8 mouse cellular contexts compared by ENCODE assay signal in the genomic region with DNA sequence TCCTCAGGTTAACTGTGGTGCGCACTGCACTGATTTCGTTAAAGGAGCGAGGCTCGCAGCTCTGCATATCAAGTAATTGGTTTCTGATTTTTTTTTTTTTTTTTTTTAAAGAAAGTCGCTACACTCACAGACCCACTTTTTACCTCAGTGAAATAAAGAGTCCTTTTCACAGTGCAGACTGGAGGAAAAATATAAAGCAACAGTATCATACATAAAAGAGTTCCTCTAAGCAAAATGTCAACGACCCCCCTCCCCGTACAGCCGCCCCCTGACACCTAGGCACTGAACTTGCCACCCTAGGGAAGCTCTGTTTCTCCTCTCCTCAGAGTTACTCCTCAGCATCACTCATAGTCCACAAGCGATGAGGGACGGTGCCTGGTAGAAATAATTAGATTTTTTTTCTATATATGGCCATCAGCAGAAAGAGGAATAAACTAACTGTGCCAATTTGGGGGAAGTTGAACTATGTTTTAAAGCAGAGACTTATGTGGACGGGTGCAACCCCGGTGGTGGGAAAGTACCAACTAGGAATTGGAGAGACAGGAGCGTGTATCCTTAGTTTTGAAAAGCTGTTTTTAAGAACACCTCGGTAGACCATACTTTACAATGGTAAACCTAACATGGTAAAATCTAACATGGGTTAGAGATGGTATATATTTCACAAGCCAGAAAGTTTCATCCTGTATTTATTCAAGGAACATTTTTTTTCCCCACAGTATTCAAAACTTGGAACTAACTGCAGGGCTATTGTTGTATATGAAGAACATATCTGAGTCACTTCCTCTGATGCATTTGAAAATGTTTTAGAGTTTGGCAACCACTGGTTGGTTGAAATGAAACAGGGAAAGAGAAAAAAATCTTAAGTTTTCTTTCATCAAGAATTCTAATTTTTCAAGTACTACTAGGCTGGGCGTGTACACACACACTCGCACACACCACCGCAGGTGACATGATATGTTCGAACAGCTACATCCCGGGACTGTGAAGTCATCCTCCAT.
DNase-seq lines count a peak whose midpoint lies in the region; ATAC-seq lines count a peak whose summit lies in the region.

No protein-coding gene starts in this region.

- no peaks in the 10 kb centered on the region for H3K36me3 ChIP-seq in heart, embryonic 12.5 days
- H3K36me3 ChIP-seq in hindbrain, embryonic 11.5 days (ENCODE audit: control insufficient read depth, insufficient read depth, low read length), result no peaks in the 10 kb centered on the region
- no peaks in the 10 kb centered on the region for H3K36me3 ChIP-seq in midbrain, embryonic 13.5 days

- H3K4me1 ChIP-seq in heart, embryonic 12.5 days (replicated peaks), result peaks cover 25% of the 10 kb centered on the region
- H3K4me1 ChIP-seq in hindbrain, embryonic 11.5 days (replicated peaks; ENCODE audit: control insufficient read depth, insufficient read depth, low read length), result no peaks in the 10 kb centered on the region
- peaks cover 19% of the 10 kb centered on the region for H3K4me1 ChIP-seq in midbrain, embryonic 13.5 days (replicated peaks)

- intact Hi-C loops in left cerebral cortex, postnatal 4 days (cut with DNase I), result no loop called here

- H3K4me3 ChIP-seq in heart, embryonic 12.5 days, result peak overlapping the region; percentile 43
- H3K4me3 ChIP-seq in hindbrain, embryonic 11.5 days (ENCODE audit: low read depth, low read length), result 0 out of 2 replicates have a peak overlapping the region, but pooled peaks have one; percentile 20
- peak overlapping the region; percentile 41 for H3K4me3 ChIP-seq in midbrain, embryonic 13.5 days (replicated peaks)

- H3K27ac ChIP-seq in heart, embryonic 12.5 days (ENCODE audit: poor library complexity, severe bottlenecking), result peak overlapping the region; percentile 94
- H3K27ac ChIP-seq in hindbrain, embryonic 11.5 days (ENCODE audit: low read depth, low read length), result no peak overlapping the region
- peak overlapping the region; percentile 81 for H3K27ac ChIP-seq in midbrain, embryonic 13.5 days

- WGBS in heart, embryonic 12.5 days, result 45% methylated on average over 19 of the region's 19 CpGs
- 50% methylated on average over 19 of the region's 19 CpGs for WGBS in hindbrain, embryonic 11.5 days
- WGBS in midbrain, embryonic 13.5 days, result 50% methylated on average over 19 of the region's 19 CpGs

- peak overlapping the region; percentile 64 for H3K4me2 ChIP-seq in heart, embryonic 12.5 days
- peak overlapping the region; percentile 34 for H3K4me2 ChIP-seq in hindbrain, embryonic 11.5 days (replicated peaks; ENCODE audit: low read depth, low read length)
- H3K4me2 ChIP-seq in midbrain, embryonic 13.5 days (replicated peaks), result peak overlapping the region; percentile 64

- no peaks in the 10 kb centered on the region for H3K9me3 ChIP-seq in heart, embryonic 12.5 days (replicated peaks)
- no peaks in the 10 kb centered on the region for H3K9me3 ChIP-seq in hindbrain, embryonic 11.5 days (ENCODE audit: control insufficient read depth, low read length)
- no peaks in the 10 kb centered on the region for H3K9me3 ChIP-seq in midbrain, embryonic 13.5 days

- H3K27me3 ChIP-seq in heart, embryonic 12.5 days (replicated peaks), result no peaks in the 10 kb centered on the region
- H3K27me3 ChIP-seq in hindbrain, embryonic 11.5 days (ENCODE audit: control insufficient read depth, insufficient read depth, low read length), result no peaks in the 10 kb centered on the region
- H3K27me3 ChIP-seq in midbrain, embryonic 13.5 days, result no peaks in the 10 kb centered on the region

- H3K9ac ChIP-seq in heart, embryonic 12.5 days, result 0 out of 2 replicates have a peak overlapping the region, but pooled peaks have one; percentile 64
- H3K9ac ChIP-seq in hindbrain, embryonic 11.5 days (ENCODE audit: low read depth, low read length), result no peak overlapping the region
- peak overlapping the region; percentile 54 for H3K9ac ChIP-seq in midbrain, embryonic 13.5 days (replicated peaks)

- no peak for ATAC-seq in heart, embryonic 12.5 days (ENCODE audit: insufficient number of reproducible peaks, low FRiP score)
- peak; percentile 39 for ATAC-seq in hindbrain, embryonic 11.5 days (ENCODE audit: low FRiP score)
- peak; percentile 46 for ATAC-seq in midbrain, embryonic 13.5 days

- no peak for DNase-seq in heart, adult 18-20 months
- peak; percentile 43 for DNase-seq in Muller cell, postnatal 12 days (ENCODE audit: inconsistent ontology term)
- no peak for DNase-seq in hindbrain, embryonic 11.5 days (ENCODE audit: low spot score)
- DNase-seq in testis, postnatal 10 days (ENCODE audit: low spot score), result no peak
- DNase-seq in left cerebral cortex, postnatal 4 days, result no peak
- no peak for DNase-seq in natural killer cell, adult 2 months (ENCODE audit: low spot score in 2 of 2)
